Comparison of ENCODE assay signal across 7 mouse cellular contexts in genomic region chr14:20836171-20836904, GRCm38 (mm10). TPM values are rescaled to one million over a fixed set of nuclear protein-coding genes. Genes with fewer than 3 reads are reported as not detected.
DNase-seq lines count a peak whose midpoint lies in the region; ATAC-seq lines count a peak whose summit lies in the region.

Plau (plus strand) TSS chr14:20836660.

- DNase-seq in adrenal gland, adult 2 months, result peak; percentile 89
- DNase-seq in embryo, embryonic 10 days (ENCODE audit: low spot score), result peak; percentile 83
- peak; percentile 29 to 63 for DNase-seq in spleen, postnatal 10 days (ENCODE audit: low spot score in 2 of 2)

- no peaks in the 10 kb centered on the region for H3K36me3 ChIP-seq in intestine, embryonic 16.5 days (ENCODE audit: control insufficient read depth, insufficient read depth, low read length)
- H3K36me3 ChIP-seq in limb, embryonic 12.5 days, result no peaks in the 10 kb centered on the region
- no peaks in the 10 kb centered on the region for H3K36me3 ChIP-seq in midbrain, embryonic 12.5 days

- H3K27ac ChIP-seq in intestine, embryonic 16.5 days (ENCODE audit: low read length), result no peak within 1 kb of the TSS
- H3K27ac ChIP-seq in limb, embryonic 12.5 days, result no peak within 1 kb of the TSS; the same call in 1 of the 2 replicates
- no peak within 1 kb of the TSS for H3K27ac ChIP-seq in midbrain, embryonic 12.5 days (replicated peaks)

- ATAC-seq in granulocyte monocyte progenitor cell, adult 5-6 weeks (replicated peaks; ENCODE audit: poor library complexity, severe bottlenecking), result peak; percentile 86
- peak; percentile 97 for ATAC-seq in intestine, embryonic 16.5 days
- ATAC-seq in limb, embryonic 12.5 days (ENCODE audit: insufficient number of reproducible peaks, insufficient read depth, low FRiP score, low TSS enrichment, low read depth), result peak; percentile 88
- peak; percentile 91 for ATAC-seq in midbrain, embryonic 12.5 days (ENCODE audit: low FRiP score, low read depth)

- H3K4me1 ChIP-seq in intestine, embryonic 16.5 days (ENCODE audit: control insufficient read depth, insufficient read depth, low read length), result no peaks in the 10 kb centered on the region; the same call in 1 of the 2 replicates
- H3K4me1 ChIP-seq in limb, embryonic 12.5 days (replicated peaks), result peaks cover 9% of the 10 kb centered on the region; the same call in 1 of the 2 replicates
- peaks cover 6% of the 10 kb centered on the region for H3K4me1 ChIP-seq in midbrain, embryonic 12.5 days

- peak within 1 kb of the TSS; percentile 94 for H3K4me2 ChIP-seq in intestine, embryonic 16.5 days (ENCODE audit: low read depth, low read length)
- H3K4me2 ChIP-seq in limb, embryonic 12.5 days, result peak within 1 kb of the TSS; percentile 90
- H3K4me2 ChIP-seq in midbrain, embryonic 12.5 days (replicated peaks), result peak within 1 kb of the TSS; percentile 95

- under 1% methylated on average over 33 of the region's 33 CpGs for WGBS in intestine, embryonic 16.5 days
- under 1% methylated on average over 31 of the region's 33 CpGs for WGBS in limb, embryonic 12.5 days
- WGBS in midbrain, embryonic 12.5 days, result under 1% methylated on average over 31 of the region's 33 CpGs

- peak within 1 kb of the TSS; percentile 57 for H3K4me3 ChIP-seq in intestine, embryonic 16.5 days (ENCODE audit: low read length)
- H3K4me3 ChIP-seq in limb, embryonic 12.5 days (replicated peaks), result peak within 1 kb of the TSS; percentile 55
- H3K4me3 ChIP-seq in midbrain, embryonic 12.5 days, result peak within 1 kb of the TSS; percentile 53

- H3K27me3 ChIP-seq in intestine, embryonic 16.5 days (replicated peaks; ENCODE audit: control insufficient read depth, insufficient read depth, low read length), result no peaks in the 10 kb centered on the region
- peaks cover 8% of the 10 kb centered on the region; the same call in 1 of the 2 replicates for H3K27me3 ChIP-seq in limb, embryonic 12.5 days
- peaks cover 25% of the 10 kb centered on the region for H3K27me3 ChIP-seq in midbrain, embryonic 12.5 days

- no peaks in the 10 kb centered on the region for H3K9me3 ChIP-seq in intestine, embryonic 16.5 days (ENCODE audit: control insufficient read depth, low read length)
- H3K9me3 ChIP-seq in limb, embryonic 12.5 days, result no peaks in the 10 kb centered on the region
- H3K9me3 ChIP-seq in midbrain, embryonic 12.5 days, result no peaks in the 10 kb centered on the region

- peak within 1 kb of the TSS; percentile 74 for H3K9ac ChIP-seq in intestine, embryonic 16.5 days (ENCODE audit: low read depth, low read length)
- peak within 1 kb of the TSS; percentile 75 for H3K9ac ChIP-seq in limb, embryonic 12.5 days (replicated peaks)
- peak within 1 kb of the TSS; percentile 62 for H3K9ac ChIP-seq in midbrain, embryonic 12.5 days (replicated peaks)

RNA-seq across cellular contexts. Expression of gene Plau, which starts in this region (rescaled TPM):
- total RNA-seq in adrenal gland, adult 2 months (2021), result 10 to 100 TPM; 31.2 to 64.4 TPM
- polyA plus RNA-seq in adrenal gland, adult 2 months (2012; rRNA removed), result 1.8 and 1.9 TPM in 2 replicates
- total RNA-seq in granulocyte monocyte progenitor cell, adult 5-6 weeks (2014; fragmentation: Nextera tagmentation), result 2.9 and 4.2 TPM in 2 replicates
- 7.5 and 9.1 TPM in 2 replicates for total RNA-seq in granulocyte monocyte progenitor cell, adult 5-6 weeks (2017)
- 2.7 and 2.9 TPM in 2 replicates for polyA plus RNA-seq in intestine, embryonic 16.5 days (2015; fragmentation: Nextera tagmentation; extraction: Ambion mirVana)
- polyA plus RNA-seq in limb, embryonic 12.5 days (2016; fragmentation: Nextera tagmentation; extraction: Ambion mirVana), result 0.64 and 0.68 TPM in 2 replicates
- 0.29 and 0.34 TPM in 2 replicates for polyA plus RNA-seq in midbrain, embryonic 12.5 days (2016; fragmentation: Nextera tagmentation; extraction: Ambion mirVana)

Comparison
In these comparisons a context has a peak if more than half of its experiments do, and no peak if none do; other contexts are left out.
1. Peak in ATAC-seq, H3K4me3 ChIP-seq, H3K9ac ChIP-seq and H3K4me2 ChIP-seq in limb, embryonic 12.5 days; RNA of the gene not detected or under 1 TPM.
2. Peak in ATAC-seq, H3K4me3 ChIP-seq, H3K9ac ChIP-seq and H3K4me2 ChIP-seq in midbrain, embryonic 12.5 days; RNA of the gene not detected or under 1 TPM.